Mouse (Mus musculus): Measurements from ENCODE around the gene Serp1.
A peak's percentile ranks its signal among the peaks of the same experiment; 100 is the strongest.

DNA sequence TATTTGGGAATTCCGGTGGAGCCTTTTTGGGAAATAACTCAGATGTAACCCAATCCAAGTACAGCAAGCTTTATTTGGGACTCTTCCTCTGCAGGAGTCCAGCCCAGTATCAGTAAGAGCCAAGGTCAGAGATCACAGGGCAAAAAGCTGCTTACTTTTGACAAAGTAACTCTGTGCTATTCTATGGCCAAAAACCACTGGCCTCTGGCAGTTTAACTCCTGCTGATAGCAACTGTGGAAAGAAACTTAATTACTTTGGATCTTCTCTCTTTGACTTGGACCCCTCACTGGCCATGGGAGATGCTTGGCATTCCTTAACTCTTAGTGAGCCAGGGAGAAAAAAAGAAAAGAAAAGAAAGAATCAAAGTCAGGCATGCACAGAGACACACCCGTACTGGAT lies 35.7 kb upstream of the Serp1 start:
- TF ChIP-seq CTCF (conservative IDR thresholded peaks at IDR 0.05; ENCODE audit: low read length) (no peak), NANOG (IDR thresholded peaks at IDR 0.05; ENCODE audit: borderline replicate concordance, low read length) (peak; percentile 70), POU5F1 (IDR thresholded peaks at IDR 0.05; ENCODE audit: borderline replicate concordance, low read length) (no peak)

Data from E14TG2a.4 (cell line).